Mouse (Mus musculus): ENCODE measurements at regions not wholly inside any gene's neighbourhood (a gene's known extent, or its start where the extent isn't known, plus 50 kb on each side); places are given as distances from the start of the nearest gene placed in this dataset.

- no peak for TF ChIP-seq CTCF (IDR thresholded peaks at IDR 0.05; ENCODE audit: extremely low read depth, insufficient read length, insufficient replicate concordance, low read depth, low read length)
- no peak for TF ChIP-seq POLR2A (IDR thresholded peaks at IDR 0.05; ENCODE audit: low read depth, low read length)
Measured at GRCm38 (mm10) chr12:107539683-107540082, 51.3 kb downstream of the 3110018I06Rik start.

Measured in small intestine, adult 2 months (tissue).